10 mouse cellular contexts compared by ENCODE assay signal in genomic region chr4:156215649-156216048, GRCm38 (mm10). TPM values are rescaled to one million over a fixed set of nuclear protein-coding genes. Genes with fewer than 3 reads are reported as not detected.
DNase-seq lines count a peak whose midpoint lies in the region; ATAC-seq and TF ChIP-seq lines count a peak whose summit lies in the region.
"Had no signal": no experiment of that assay in that cellular context is flagged by ENCODE, and none has a peak within 500 bp of the region (broad histone marks: within the 10 kb centered on the region; RNA-seq: fewer than 3 reads in every experiment).

Perm1 (plus strand) TSS chr4:156215868.

- H3K4me2 ChIP-seq in heart, embryonic 11.5 days: no peak within 1 kb of the TSS
- no peak within 1 kb of the TSS for H3K4me2 ChIP-seq in lung, postnatal 0 days (replicated peaks; ENCODE audit: low read depth, low read length)
- H3K4me2 ChIP-seq: liver, embryonic 13.5 days had no signal

- peak; percentile 98 for DNase-seq in heart, adult 11 months
- peak; percentile 93 for DNase-seq in adrenal gland, postnatal 14 days
- peak; percentile 78 to 85 for DNase-seq in heart, adult 9 months (ENCODE audit: low spot score in 2 of 2)
- DNase-seq in lung, postnatal 0 days (ENCODE audit: low spot score): peak; percentile 62
- no peak for DNase-seq in hindbrain, embryonic 10.5 days (ENCODE audit: low spot score)
- no peak for DNase-seq in ovary, postnatal 10 days (ENCODE audit: low spot score)
- no peak for DNase-seq in spleen, postnatal 14 days (ENCODE audit: low spot score in 2 of 2)
- DNase-seq: cerebellum, adult 11 months; liver, embryonic 13.5 days had no signal

- peak; percentile 39; the same call in 1 of the 2 replicates for TF ChIP-seq EP300 in lung, postnatal 0 days (IDR thresholded peaks at IDR 0.05)

- no peak within 1 kb of the TSS for H3K27ac ChIP-seq in heart, embryonic 11.5 days (ENCODE audit: low read depth, low read length)
- no peak within 1 kb of the TSS for H3K27ac ChIP-seq in lung, postnatal 0 days (ENCODE audit: low read length)
- no peak within 1 kb of the TSS for H3K27ac ChIP-seq in hindbrain, embryonic 10.5 days
- H3K27ac ChIP-seq: liver, embryonic 13.5 days had no signal

- peaks cover 7% of the 10 kb centered on the region for H3K4me1 ChIP-seq in heart, embryonic 11.5 days (ENCODE audit: control insufficient read depth, insufficient read depth, low read length)
- H3K4me1 ChIP-seq in lung, postnatal 0 days (ENCODE audit: insufficient read depth, low read depth, low read length): no peaks in the 10 kb centered on the region
- 0 out of 2 replicates have a peak, but pooled peaks cover 5% of the 10 kb centered on the region for H3K4me1 ChIP-seq in hindbrain, embryonic 10.5 days (replicated peaks)
- H3K4me1 ChIP-seq: liver, embryonic 13.5 days had no signal

- H3K9ac ChIP-seq in heart, embryonic 11.5 days (ENCODE audit: low read depth, low read length): no peak within 1 kb of the TSS
- H3K9ac ChIP-seq in lung, postnatal 0 days (replicated peaks; ENCODE audit: low read depth): no peak within 1 kb of the TSS
- H3K9ac ChIP-seq: liver, embryonic 13.5 days had no signal

- WGBS in heart, embryonic 11.5 days (ENCODE audit: insufficient replicate concordance): 63% methylated on average over 4 of the region's 4 CpGs
- WGBS in lung, postnatal 0 days: 51% methylated on average over 4 of the region's 4 CpGs
- 84% methylated on average over 4 of the region's 4 CpGs for WGBS in hindbrain, embryonic 10.5 days

- no peak for TF ChIP-seq CTCF in lung, postnatal 0 days (IDR thresholded peaks at IDR 0.05)

- no peaks in the 10 kb centered on the region for H3K9me3 ChIP-seq in heart, embryonic 11.5 days (replicated peaks; ENCODE audit: control insufficient read depth, low read length)
- H3K9me3 ChIP-seq in lung, postnatal 0 days (ENCODE audit: low read length): no peaks in the 10 kb centered on the region
- no peaks in the 10 kb centered on the region for H3K9me3 ChIP-seq in hindbrain, embryonic 10.5 days
- H3K9me3 ChIP-seq: liver, embryonic 13.5 days had no signal

- no peak for ATAC-seq in heart, embryonic 11.5 days (replicated peaks; ENCODE audit: insufficient number of reproducible peaks, low FRiP score, low TSS enrichment)
- peak; percentile 60 for ATAC-seq in lung, postnatal 0 days

- no peaks in the 10 kb centered on the region for H3K36me3 ChIP-seq in heart, embryonic 11.5 days (ENCODE audit: control insufficient read depth, insufficient read depth, low read length)
- H3K36me3 ChIP-seq in lung, postnatal 0 days (ENCODE audit: insufficient read depth, low read length): no peaks in the 10 kb centered on the region
- H3K36me3 ChIP-seq in hindbrain, embryonic 10.5 days: peaks cover 10% of the 10 kb centered on the region; the same call in 1 of the 2 replicates
- H3K36me3 ChIP-seq: liver, embryonic 13.5 days had no signal

- H3K4me3 ChIP-seq in heart, embryonic 11.5 days (ENCODE audit: low read depth, low read length): no peak within 1 kb of the TSS
- no peak within 1 kb of the TSS for H3K4me3 ChIP-seq in lung, postnatal 0 days (ENCODE audit: low read depth, low read length)
- no peak within 1 kb of the TSS for H3K4me3 ChIP-seq in hindbrain, embryonic 10.5 days
- H3K4me3 ChIP-seq: liver, embryonic 13.5 days had no signal

- no peaks in the 10 kb centered on the region for H3K27me3 ChIP-seq in heart, embryonic 11.5 days (ENCODE audit: control insufficient read depth, insufficient read depth, low read length)
- H3K27me3 ChIP-seq in lung, postnatal 0 days (replicated peaks; ENCODE audit: insufficient read depth, low read length): no peaks in the 10 kb centered on the region
- no peaks in the 10 kb centered on the region for H3K27me3 ChIP-seq in hindbrain, embryonic 10.5 days (ENCODE audit: insufficient read depth, poor library complexity, severe bottlenecking)

RNA-seq across cellular contexts. Expression of gene Perm1, which starts in this region (rescaled TPM):
- polyA plus RNA-seq in heart, embryonic 11.5 days (2014; fragmentation: Nextera tagmentation; extraction: Ambion mirVana): 0.58 and 0.72 TPM in 2 replicates
- total RNA-seq in adrenal gland, postnatal 14 days (2021): 14.2 and 16.2 TPM in 2 replicates
- polyA plus RNA-seq in lung, postnatal 0 days (2015; fragmentation: Nextera tagmentation; extraction: Ambion mirVana): 0.46 and 0.56 TPM in 2 replicates
- 1.2 and 1.8 TPM in 2 replicates for polyA plus RNA-seq in hindbrain, embryonic 10.5 days (2016; fragmentation: Nextera tagmentation; extraction: Ambion mirVana)
- polyA plus RNA-seq: liver, embryonic 13.5 days had no signal

Comparison
In these comparisons a context has a peak if more than half of its experiments do, and no peak if none do; other contexts are left out.
1. Peak in DNase-seq and ATAC-seq in lung, postnatal 0 days; RNA of the gene not detected or under 1 TPM.
2. DNase-seq: peak in heart, adult 11 months (single experiment), adrenal gland, postnatal 14 days (single experiment) and heart, adult 9 months (2 of 2); none in hindbrain, embryonic 10.5 days (single experiment), ovary, postnatal 10 days (single experiment) and spleen, postnatal 14 days (0 of 2).